Mouse (Mus musculus): Measurements from ENCODE around the gene Pdxdc1. TPM values are rescaled to one million over a fixed set of nuclear protein-coding genes. Genes with fewer than 3 reads are reported as not detected.
"Not testable (repeated sequence)": the region's sequence is repeated elsewhere in the genome, so short reads cannot be mapped to it uniquely, and the experiment has no call there.

Pdxdc1 gene
- total RNA-seq, 4 experiments from 2014 or later = 72.0 to 79.0 (median 74.3) TPM

GRCm38 (mm10) chr16:13818560-13819393, 84.2 kb downstream of the Pdxdc1 start, which contains the start of gene Ntan1:
Gene Ntan1 (plus strand): TSS chr16:13818845.
- DNase-seq (ENCODE audit: low spot score in 2 of 2) = peak; percentile 86 to 96

- DNase-seq (ENCODE audit: low spot score in 2 of 2) = no peak
These were observed 89.7 kb downstream of the Pdxdc1 start for GRCm38 (mm10) chr16:13813200-13813599.

- no peak for DNase-seq (ENCODE audit: low spot score in 2 of 2)
These were observed 90.8 kb downstream of the Pdxdc1 start for GRCm38 (mm10) chr16:13812152-13812551.

- no peak for DNase-seq (ENCODE audit: low spot score in 2 of 2)
These were observed 94.5 kb downstream of the Pdxdc1 start for GRCm38 (mm10) chr16:13808410-13808809.

GRCm38 (mm10) chr16:13807616-13808015, 95.3 kb downstream of the Pdxdc1 start:
- DNase-seq (ENCODE audit: low spot score in 2 of 2) = no peak

- DNase-seq (ENCODE audit: low spot score in 2 of 2) = no peak
These were observed 98.3 kb downstream of the Pdxdc1 start for GRCm38 (mm10) chr16:13804666-13805065.

GRCm38 (mm10) chr16:13801231-13801630, 101.7 kb downstream of the Pdxdc1 start:
- no peak for DNase-seq (ENCODE audit: low spot score in 2 of 2)

GRCm38 (mm10) chr16:13796746-13797175, 106.2 kb downstream of the Pdxdc1 start:
- DNase-seq (ENCODE audit: low spot score in 2 of 2) = no peak

GRCm38 (mm10) chr16:13793441-13793840, 109.5 kb downstream of the Pdxdc1 start:
- DNase-seq (ENCODE audit: low spot score in 2 of 2) = not testable (repeated sequence)

- no peak for DNase-seq (ENCODE audit: low spot score in 2 of 2)
These were observed 117.0 kb downstream of the Pdxdc1 start for GRCm38 (mm10) chr16:13785932-13786331.

Small RNA genes lying within 50 kb of the gene (microRNA-seq; reads per million reads assigned to microRNA genes)
- 0 reads per million in 2 experiments for gene Gm27734

Other genes starting within 250 kb of the Pdxdc1 start
- gene Parn, start 235.0 kb downstream of the Pdxdc1 start, total RNA-seq (2022) = 10 to 100 TPM; 25.5 to 31.9 (median 28.1) TPM
- 10 to 100 TPM; 34.8 to 39.8 (median 35.8) TPM for gene Bfar, start 231.3 kb downstream of the Pdxdc1 start, total RNA-seq (2022)
- gene 3110001I22Rik, start 231.2 kb downstream of the Pdxdc1 start, total RNA-seq (2022) = 1 to 10 TPM; 4.3 to 4.5 (median 4.4) TPM
- gene Pla2g10, start 172.1 kb downstream of the Pdxdc1 start, total RNA-seq (2022) = not detected
- 10 to 100 TPM; 47.7 to 52.9 (median 50.2) TPM for gene Rrn3, start 122.4 kb downstream of the Pdxdc1 start, total RNA-seq (2022)
- 100 to 1,000 TPM in 2 of 4 experiments, 10 to 100 TPM in 2; 98.0 to 124 (median 102) TPM for gene Ntan1, start 84.3 kb downstream of the Pdxdc1 start, total RNA-seq (2022)
- 10 to 100 TPM; 67.6 to 78.6 (median 74.2) TPM for gene Mpv17l, start within 50 bp of the Pdxdc1 start, total RNA-seq (2022)
- 100 to 1,000 TPM; 258 to 289 (median 281) TPM for gene 2900011O08Rik, start 83.5 kb upstream of the Pdxdc1 start, total RNA-seq (2022)
- gene Ifitm7, start 83.8 kb upstream of the Pdxdc1 start, total RNA-seq (2022) = 1 to 10 TPM; 1.3 to 2.5 (median 1.8) TPM